Mouse (Mus musculus): ENCODE results near the gene Asna1.

DNA sequence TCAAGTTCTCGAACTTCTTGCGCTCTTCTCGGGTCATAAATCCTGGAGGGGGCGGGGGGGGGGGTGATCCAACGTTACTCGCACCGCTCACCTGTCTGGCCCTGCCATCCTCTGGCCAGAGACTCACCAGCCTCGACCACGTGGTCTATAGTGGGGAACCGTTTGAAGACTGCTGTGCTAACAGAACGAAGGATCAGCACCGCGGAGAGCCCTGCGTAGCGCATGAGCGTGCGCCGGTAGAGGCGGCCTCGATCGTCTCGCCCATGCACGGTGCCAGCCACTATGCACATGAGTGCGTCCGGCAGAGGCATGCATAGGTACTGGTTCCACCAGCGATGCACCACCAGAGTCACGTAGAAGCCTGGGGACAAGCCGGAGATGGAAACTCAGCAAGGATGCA, 13.8 kb downstream of the Asna1 start:
- TF ChIP-seq TAL1 (IDR thresholded peaks at IDR 0.05; ENCODE audit: low read length) = no peak
- TF ChIP-seq GATA1 (IDR thresholded peaks at IDR 0.05; ENCODE audit: low read length) = no peak
